Mouse (Mus musculus): Measurements from ENCODE around the gene Vopp1. TPM values are rescaled to one million over a fixed set of nuclear protein-coding genes. Genes with fewer than 3 reads are reported as not detected.

The Vopp1 gene
- 15.7 TPM for polyA plus RNA-seq (2014; fragmentation: Illumina TruSeq; extraction: RNeasy Lipid Tissue Mini Kit (QIAGEN cat#74804); ENCODE audit: insufficient read depth, low read depth, low replicate concordance)

DNA sequence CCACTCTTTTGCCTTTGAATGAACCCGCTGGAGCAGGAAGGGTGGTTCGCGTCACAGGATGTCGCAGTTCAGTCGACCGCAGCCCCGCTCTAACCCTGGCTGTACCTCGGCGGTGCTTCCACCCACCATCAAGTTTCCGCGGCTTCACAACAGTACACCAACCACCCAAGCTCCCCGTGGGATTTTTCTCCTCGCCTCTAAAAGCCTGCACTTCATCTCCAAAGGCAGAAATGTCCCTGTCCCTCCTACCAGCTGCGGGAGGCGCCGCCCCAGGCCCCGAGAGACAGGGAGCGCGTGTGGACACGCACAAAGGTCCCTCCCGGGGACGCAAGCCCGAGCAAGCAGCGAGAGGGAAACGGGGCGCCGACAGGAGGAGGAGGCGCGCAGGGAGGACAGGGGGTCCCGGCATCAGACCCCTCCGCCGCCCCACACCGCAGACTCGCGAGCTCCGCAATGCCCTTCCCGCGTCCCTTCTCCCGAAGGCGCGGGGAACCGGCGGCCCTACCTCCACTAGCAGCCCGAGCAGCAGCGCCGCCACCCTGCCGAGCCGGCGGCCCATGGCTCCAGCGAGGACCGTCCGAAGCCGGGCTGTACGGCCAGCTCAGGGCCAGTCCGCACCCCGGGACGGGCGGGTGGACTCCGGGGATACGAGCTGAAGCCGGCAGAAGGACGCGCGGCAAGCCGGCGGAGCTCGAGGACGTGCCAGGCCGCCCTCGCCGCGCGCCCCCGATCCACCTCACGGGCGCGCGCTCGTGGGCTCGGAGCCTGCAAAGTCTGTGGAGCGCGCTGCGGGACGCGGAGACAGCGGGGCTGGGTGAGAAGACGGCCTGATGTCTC is at the start of gene Vopp1:
Gene Vopp1, minus strand, starts transcription at position 738 of the 837 bp plus-strand sequence.

DNA sequence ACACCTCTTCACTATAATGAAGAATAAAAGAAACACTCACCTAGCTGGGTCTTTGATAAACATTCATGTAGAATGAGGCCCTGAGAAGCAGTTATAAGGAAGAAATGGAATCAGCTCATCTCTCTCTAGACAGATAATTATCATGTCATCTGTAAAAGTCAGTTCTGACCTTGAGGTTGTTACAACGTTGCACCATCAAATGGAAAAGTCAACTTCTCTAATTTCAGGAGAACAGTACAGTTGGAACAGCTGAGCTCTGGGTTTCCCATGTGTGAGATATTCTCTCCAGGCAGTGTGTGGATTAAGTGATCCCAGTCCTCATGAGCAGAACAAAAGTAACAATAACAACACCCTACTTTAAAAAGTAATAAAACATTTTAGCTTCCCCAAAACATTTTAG is 25.3 kb upstream of the Vopp1 start, which contains the start of gene Vmn1r21:
Gene Vmn1r21, minus strand, starts transcription at position 58 of the 400 bp plus-strand sequence.

GRCm38 (mm10) chr6:57702376-57702742 is 122.6 kb downstream of the Vopp1 start, which contains the start of gene Lancl2:
Lancl2 (plus strand) TSS chr6:57702540.

DNA sequence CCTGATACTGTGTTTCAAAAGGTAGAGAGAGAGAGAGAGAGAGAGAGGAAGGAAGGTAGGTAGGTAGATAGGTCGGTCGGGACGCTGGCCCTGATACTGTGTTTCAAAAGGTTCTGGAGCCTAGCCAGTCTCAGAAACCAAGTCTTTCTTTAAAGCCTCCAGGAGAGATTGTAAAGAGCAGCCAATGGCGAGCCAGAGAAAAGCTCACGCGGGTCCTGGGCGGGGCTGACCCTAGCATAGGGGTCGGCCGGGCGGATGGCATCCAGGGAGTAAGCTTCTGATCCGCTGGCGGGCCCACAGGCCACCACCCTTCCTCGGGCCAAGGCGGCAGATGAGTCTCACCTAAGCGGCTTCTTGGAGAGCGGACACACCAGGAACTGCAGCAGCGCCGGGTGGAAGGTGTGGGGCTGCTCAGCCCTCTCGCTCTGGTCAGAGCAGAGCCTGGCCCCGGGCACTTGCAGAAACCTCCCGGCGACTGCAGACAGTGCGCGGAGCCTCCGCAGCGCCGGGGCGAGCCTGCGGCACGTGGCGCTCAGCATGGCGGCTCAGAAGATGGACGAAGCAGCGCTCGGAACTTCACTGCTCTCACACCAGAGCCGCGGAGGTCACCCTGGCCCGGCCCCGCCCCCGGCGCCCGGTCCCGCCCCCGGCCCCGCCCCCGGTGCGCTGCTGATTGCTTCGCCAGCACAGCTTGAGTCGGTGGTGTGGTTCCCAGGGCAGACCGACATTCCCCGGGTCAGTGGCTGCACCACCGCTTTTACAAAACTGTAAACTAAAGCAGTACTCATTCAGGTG is 133.3 kb downstream of the Vopp1 start, which contains the start of gene Pyurf:
Gene Pyurf, minus strand, starts transcription at position 612 of the 795 bp plus-strand sequence.

Other genes starting within 250 kb of the Vopp1 start
- gene Herc6, start 244.2 kb downstream of the Vopp1 start, polyA plus RNA-seq (2014; fragmentation: Illumina TruSeq; extraction: RNeasy Lipid Tissue Mini Kit (QIAGEN cat#74804); ENCODE audit: insufficient read depth, low read depth, low replicate concordance) = 4.1 TPM
- gene Pyurf, start 133.1 kb downstream of the Vopp1 start, polyA plus RNA-seq (2014; fragmentation: Illumina TruSeq; extraction: RNeasy Lipid Tissue Mini Kit (QIAGEN cat#74804); ENCODE audit: insufficient read depth, low read depth, low replicate concordance) = 7.3 TPM
- gene Lancl2, start 122.6 kb downstream of the Vopp1 start, polyA plus RNA-seq (2014; fragmentation: Illumina TruSeq; extraction: RNeasy Lipid Tissue Mini Kit (QIAGEN cat#74804); ENCODE audit: insufficient read depth, low read depth, low replicate concordance) = 7.0 TPM
- not detected for gene Vmn1r21, start 25.2 kb upstream of the Vopp1 start, polyA plus RNA-seq (2014; fragmentation: Illumina TruSeq; extraction: RNeasy Lipid Tissue Mini Kit (QIAGEN cat#74804); ENCODE audit: insufficient read depth, low read depth, low replicate concordance)
- gene Vmn1r22, start 82.9 kb upstream of the Vopp1 start, polyA plus RNA-seq (2014; fragmentation: Illumina TruSeq; extraction: RNeasy Lipid Tissue Mini Kit (QIAGEN cat#74804); ENCODE audit: insufficient read depth, low read depth, low replicate concordance) = not detected
- gene Vmn1r23, start 101.7 kb upstream of the Vopp1 start, polyA plus RNA-seq (2014; fragmentation: Illumina TruSeq; extraction: RNeasy Lipid Tissue Mini Kit (QIAGEN cat#74804); ENCODE audit: insufficient read depth, low read depth, low replicate concordance) = not detected
- gene Vmn1r24, start 136.3 kb upstream of the Vopp1 start, polyA plus RNA-seq (2014; fragmentation: Illumina TruSeq; extraction: RNeasy Lipid Tissue Mini Kit (QIAGEN cat#74804); ENCODE audit: insufficient read depth, low read depth, low replicate concordance) = not detected
- gene Vmn1r25, start 155.7 kb upstream of the Vopp1 start, polyA plus RNA-seq (2014; fragmentation: Illumina TruSeq; extraction: RNeasy Lipid Tissue Mini Kit (QIAGEN cat#74804); ENCODE audit: insufficient read depth, low read depth, low replicate concordance) = not detected
- gene Vmn1r26, start 190.0 kb upstream of the Vopp1 start, polyA plus RNA-seq (2014; fragmentation: Illumina TruSeq; extraction: RNeasy Lipid Tissue Mini Kit (QIAGEN cat#74804); ENCODE audit: insufficient read depth, low read depth, low replicate concordance) = not detected